Mouse (Mus musculus) cerebellum, adult 11 months (tissue): ENCODE measurements around the gene Dgkh.
A peak's percentile ranks its signal among the peaks of the same experiment; 100 is the strongest.
"Not testable (repeated sequence)": the region's sequence is repeated elsewhere in the genome, so short reads cannot be mapped to it uniquely, and the experiment has no call there.

Experiments used
- DNase-seq: peaks from one replicate; pipeline ENCODE4 v3.0.0; 2022

Dgkh gene

GRCm38 (mm10) chr14:78612111-78612788, 120.3 kb downstream of the Dgkh start:
- no peak for DNase-seq

GRCm38 (mm10) chr14:78594916-78595315, 137.7 kb downstream of the Dgkh start:
- no peak for DNase-seq

DNA sequence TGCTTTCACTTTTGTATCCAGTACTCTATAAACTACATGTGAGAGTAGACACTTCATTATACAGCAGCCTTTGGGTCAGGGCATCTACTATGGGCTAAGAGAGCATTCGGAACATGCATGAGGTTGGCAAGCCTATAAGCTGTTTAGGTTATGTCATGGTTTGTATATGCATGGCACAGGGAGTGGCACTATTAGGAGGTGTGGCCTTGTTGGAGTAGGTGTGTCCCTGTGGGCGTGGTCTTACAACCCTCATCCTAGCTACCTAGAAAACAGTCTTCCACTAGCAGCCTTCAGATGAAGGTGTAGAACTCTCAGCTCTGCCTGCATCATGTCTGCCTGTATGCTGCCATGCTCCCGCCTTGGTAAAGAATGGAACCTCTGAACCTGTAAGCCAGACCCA, 139.6 kb downstream of the Dgkh start:
- no peak for DNase-seq

DNA sequence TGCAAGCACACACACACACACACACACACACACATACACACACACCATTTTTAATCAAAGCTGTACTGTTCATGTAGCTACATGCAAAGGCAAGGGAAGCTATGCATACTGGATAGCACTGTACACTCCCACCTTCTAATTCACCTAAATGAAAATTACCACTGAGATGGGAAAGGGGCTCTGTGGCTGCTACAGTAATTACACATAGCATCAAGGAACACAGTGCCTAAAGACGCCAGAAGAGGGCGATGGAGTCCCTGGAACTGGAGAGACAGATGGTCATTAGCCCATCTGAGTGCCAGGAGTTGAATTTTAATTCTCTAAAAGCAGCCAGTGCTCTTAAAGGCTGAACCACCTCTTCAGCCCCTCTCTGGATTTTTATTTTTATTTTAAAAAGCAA, 142.2 kb downstream of the Dgkh start:
- DNase-seq = no peak

GRCm38 (mm10) chr14:78584222-78584621, 148.4 kb downstream of the Dgkh start:
- no peak for DNase-seq

GRCm38 (mm10) chr14:78583168-78583567, 149.4 kb downstream of the Dgkh start:
- DNase-seq = no peak

- DNase-seq = no peak
Observed at GRCm38 (mm10) chr14:78575899-78576298, 156.7 kb downstream of the Dgkh start.

- no peak for DNase-seq
Observed at GRCm38 (mm10) chr14:78568410-78568809, 164.2 kb downstream of the Dgkh start.

GRCm38 (mm10) chr14:78566431-78566830, 166.1 kb downstream of the Dgkh start:
- no peak for DNase-seq

DNA sequence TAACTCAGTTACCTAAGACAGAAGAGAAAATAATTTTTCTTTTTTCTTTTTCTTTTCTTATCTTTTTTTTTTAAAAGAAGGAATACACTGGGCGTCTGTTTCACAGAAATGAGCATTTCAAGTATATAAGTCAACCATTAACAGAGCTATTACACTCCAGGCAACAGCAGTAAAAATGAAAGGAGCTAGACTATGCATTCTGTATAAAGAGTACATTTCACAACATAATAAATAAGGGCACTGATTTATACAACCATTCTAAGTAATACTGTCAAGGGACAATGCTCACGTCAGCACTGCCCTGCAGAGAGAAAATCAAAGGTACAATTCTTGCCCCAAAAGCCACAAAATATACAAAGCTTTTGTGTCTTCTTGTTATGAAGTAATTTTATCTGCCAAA, 168.3 kb downstream of the Dgkh start:
- DNase-seq = no peak

GRCm38 (mm10) chr14:78563211-78563610, 169.4 kb downstream of the Dgkh start:
- DNase-seq = no peak

DNA sequence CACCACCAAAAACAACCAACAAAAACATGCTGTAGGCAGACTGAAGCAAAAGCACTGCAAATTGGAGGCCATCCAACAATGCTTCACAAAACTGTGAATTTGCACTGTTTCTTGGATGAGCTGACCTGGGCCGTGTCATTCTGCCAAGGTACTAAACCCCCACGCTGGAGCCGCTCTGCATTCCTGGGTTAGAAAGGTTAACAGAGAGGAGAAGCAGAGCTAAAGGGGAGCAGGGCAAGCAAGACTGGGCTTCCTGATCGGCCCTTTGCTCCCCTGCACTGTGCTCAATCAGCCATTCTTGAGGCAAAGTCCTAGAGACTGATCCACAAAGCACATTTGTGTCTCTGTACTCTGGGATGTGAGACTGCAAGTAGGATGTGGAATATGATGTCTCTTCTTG, 170.5 kb downstream of the Dgkh start:
- no peak for DNase-seq

- no peak for DNase-seq
Observed at GRCm38 (mm10) chr14:78559042-78559441, 173.5 kb downstream of the Dgkh start.

- DNase-seq = not testable (repeated sequence)
Observed at GRCm38 (mm10) chr14:78554830-78555229, 177.7 kb downstream of the Dgkh start.

DNA sequence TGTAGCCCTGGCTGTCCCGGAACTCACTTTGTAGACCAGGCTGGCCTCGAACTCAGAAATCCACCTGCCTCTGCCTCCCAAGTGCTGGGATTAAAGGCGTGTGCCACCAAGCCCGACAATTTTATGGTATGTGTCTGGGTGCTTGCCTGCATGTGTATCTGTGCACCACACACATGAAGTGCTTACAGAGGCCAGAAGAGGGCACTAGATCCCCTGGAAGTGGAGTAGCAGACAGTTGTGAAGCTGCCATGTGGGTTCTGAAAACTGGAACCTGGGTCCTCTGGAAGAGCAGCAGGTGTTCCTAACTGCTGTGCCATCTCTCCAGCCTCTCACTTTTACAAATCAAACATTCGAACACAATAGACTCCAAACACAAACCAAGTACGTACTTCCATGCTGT, 178.9 kb downstream of the Dgkh start:
- DNase-seq = no peak

DNA sequence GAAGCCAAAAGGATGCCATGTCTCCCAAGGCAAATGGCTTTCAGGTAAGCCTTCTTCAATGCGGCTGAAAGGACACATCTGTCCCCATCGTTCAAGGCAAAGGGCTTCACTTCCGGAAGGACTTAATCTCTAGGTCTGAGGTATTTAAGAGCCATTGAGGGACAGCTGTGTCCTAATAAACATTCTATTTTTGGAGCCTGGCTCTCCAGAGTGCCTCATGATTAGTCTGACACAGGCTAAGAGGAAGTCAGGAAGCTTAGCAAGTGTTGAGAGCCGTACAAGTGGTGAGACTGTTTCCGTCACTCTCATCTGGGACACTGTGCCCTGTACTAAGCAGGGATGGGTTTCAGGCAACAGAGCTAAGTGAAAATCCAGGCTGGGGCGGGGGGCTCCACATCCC, 183.8 kb downstream of the Dgkh start:
- no peak for DNase-seq

- DNase-seq = no peak
Observed at GRCm38 (mm10) chr14:78541319-78541718, 191.3 kb downstream of the Dgkh start.

GRCm38 (mm10) chr14:78539821-78540220, 192.8 kb downstream of the Dgkh start:
- no peak for DNase-seq

DNA sequence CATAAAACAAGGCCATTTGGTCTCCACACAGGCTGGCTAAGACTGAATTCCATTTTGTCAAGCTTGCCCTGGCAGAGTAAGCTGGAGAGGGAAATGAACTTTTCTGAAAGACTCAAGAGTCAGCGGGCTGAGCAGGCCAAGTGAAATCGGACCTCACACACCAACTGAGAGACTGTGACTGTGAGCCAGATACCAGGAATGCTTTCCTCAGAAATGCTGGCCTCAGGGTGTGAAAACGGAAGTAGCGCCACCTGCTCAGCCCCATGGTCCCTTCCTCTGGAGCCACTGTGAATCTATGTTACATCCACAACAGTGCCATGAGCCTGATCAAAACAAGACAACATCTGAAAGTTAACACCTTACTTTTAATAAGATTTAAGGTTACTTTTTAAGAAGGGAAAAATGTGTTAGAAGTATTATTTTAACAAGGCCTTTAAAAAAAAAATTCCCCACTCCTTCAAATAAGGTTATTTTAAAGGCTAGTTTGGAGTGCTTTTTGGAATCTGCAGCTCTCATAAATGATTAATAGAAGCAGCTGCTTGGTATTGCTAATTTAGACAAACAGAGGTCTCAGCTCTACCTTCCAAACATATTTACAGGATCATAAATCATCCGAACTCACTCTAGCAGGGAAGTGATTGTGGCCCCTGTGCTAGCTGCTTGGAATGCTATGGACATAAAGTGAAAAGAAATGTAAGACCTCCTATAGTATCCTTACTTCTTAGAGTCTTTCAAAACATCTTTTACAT, 193.8 kb downstream of the Dgkh start:
- peak; percentile 29 for DNase-seq

GRCm38 (mm10) chr14:78537551-78537950, 195.0 kb downstream of the Dgkh start:
- peak; percentile 26 for DNase-seq

DNA sequence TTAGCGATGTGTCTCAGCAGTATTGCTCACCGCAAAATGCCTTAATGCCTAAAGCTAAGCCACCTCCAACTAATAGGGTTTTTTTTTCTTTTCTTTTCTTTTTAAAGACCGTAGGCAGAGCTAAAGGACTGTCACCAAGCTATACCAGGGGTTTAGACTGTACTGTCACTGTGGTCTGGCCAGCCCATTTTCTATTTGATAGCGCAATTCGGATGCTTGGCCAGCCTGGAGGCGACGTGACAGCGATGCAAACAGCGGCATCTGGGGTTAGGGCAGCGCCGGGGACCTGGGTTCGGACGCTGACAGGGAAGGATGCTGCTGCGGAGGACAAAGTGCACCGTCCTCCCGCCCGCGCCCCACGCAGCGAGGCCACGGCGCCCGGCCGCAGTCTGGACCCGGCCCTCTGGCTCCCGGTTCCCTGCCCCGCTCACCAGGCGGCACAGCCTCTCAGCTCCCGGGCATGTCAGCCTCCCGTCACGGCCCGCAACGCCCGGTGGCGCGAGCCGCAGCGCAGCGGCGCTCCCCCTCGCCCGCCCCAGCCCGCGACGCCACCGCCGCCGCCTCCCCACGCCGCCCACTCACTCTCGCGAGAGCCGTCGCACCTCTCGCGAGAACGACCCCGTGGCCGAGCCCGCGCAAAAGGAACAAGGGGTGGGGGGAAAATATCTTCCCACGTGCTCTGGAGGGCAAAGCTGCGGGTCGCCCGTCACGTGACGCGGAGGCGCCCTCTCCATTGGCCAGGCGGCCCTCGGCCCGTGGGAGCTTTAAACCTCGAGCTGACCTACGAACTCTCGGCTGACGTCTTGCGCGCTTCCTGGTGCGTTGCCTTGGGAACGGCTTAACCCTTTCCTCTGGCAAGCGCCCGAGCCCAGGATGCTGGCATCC, 196.1 kb downstream of the Dgkh start, which contains the start of gene Akap11:
TSS of gene Akap11 (minus strand) at position 528 of the 885 bp plus-strand sequence.
- DNase-seq = peak; percentile 95

GRCm38 (mm10) chr14:78535366-78535765, 197.2 kb downstream of the Dgkh start:
- no peak for DNase-seq

- DNase-seq = no peak
Observed at GRCm38 (mm10) chr14:78534651-78535050, 197.9 kb downstream of the Dgkh start.
